Mouse (Mus musculus): Measurements from ENCODE around the gene Mapk8ip3. TPM values are rescaled to one million over a fixed set of nuclear protein-coding genes. Genes with fewer than 3 reads are reported as not detected.

Mapk8ip3 gene
- total RNA-seq, 2 experiments from 2014 or later = 409 to 411 TPM

DNA sequence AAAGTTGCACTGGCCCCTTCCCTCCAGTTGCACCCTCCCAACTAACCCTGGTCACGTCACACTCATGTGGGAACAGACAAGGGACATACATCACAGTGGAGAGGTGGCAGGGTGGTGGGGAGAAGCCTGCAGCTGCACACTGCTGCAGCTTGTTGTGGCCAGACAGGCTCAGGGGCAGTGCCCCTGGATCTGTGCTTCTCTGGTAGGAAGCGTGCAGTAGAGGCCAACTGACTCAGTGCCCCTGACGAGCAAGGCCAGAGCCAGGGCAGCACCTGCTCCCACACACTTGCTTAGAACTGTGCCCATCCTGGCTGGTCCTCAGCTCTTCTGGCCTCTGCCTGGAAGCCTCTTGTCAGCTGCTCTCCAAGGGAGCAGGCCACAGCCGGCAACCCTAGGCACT lies 39.2 kb downstream of the Mapk8ip3 start:
- Histone ChIP-seq H3K27ac (peak overlapping the region; percentile 94; the same call in 1 of the 2 replicates), H3K4me3 (peak overlapping the region; percentile 96; the same call in 1 of the 2 replicates)
- DNase-seq (ENCODE audit: low spot score in 2 of 2) = no peak
- TF ChIP-seq CTCF (conservative IDR thresholded peaks at IDR 0.05) = no peak

DNA sequence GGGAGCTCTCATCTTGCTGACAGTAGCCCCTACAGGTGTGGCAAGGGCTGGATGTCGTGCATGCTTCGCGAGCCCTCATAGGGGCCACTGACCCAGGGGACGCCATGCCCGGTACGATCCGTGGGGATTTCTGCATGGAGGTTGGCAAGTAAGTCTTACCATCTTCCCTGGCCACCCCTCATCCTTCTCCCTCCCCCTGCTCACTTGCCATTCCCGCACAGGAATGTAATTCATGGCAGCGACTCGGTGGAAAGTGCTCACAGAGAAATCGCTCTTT lies 39.8 kb downstream of the Mapk8ip3 start:
- DNase-seq (ENCODE audit: low spot score in 2 of 2) = no peak
- H3K27ac ChIP-seq = peak overlapping the region; percentile 94
- no peak for TF ChIP-seq CTCF (conservative IDR thresholded peaks at IDR 0.05)
- H3K4me3 ChIP-seq = peak overlapping the region; percentile 96

DNA sequence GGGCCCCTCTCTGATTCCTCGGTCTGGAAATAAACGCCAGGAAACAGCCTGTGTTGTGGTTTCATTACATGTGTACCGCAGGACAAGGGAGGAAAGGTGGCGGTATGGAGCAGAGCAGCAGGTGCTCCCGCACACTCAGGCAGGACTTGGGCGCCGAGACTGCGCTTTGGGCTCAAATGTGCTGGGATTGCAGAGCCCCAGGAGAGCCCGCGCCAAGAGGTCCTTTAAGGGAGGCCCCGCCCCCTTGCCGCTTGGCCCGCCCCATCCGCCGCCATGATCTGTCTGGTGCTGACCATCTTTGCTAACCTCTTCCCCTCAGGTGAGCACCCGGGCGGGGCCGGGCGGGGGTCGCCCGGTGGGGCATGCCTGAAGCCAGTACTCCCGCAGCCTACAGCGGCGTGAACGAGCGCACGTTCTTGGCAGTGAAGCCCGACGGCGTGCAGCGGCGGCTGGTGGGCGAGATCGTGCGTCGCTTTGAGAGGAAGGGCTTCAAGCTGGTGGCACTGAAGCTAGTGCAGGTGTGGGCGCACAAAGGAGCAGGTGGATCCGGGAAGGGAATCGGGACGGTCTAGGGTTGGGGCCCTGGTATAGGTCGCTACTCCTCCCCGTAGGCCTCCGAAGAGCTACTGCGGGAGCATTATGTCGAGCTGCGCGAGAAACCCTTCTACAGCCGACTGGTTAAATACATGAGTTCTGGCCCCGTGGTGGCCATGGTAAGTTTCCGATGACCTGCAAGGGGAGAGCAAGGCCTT lies 40.4 kb downstream of the Mapk8ip3 start, which contains the start of gene Nme3:
Gene Nme3, plus strand, starts transcription at position 260 of the 752 bp plus-strand sequence.
- DNase-seq (ENCODE audit: low spot score in 2 of 2) = peak; percentile 60 to 72
- Histone ChIP-seq H3K27ac (peak within 1 kb of the TSS; percentile 94), H3K4me3 (peak within 1 kb of the TSS; percentile 96)
- TF ChIP-seq CTCF (conservative IDR thresholded peaks at IDR 0.05) = peak; percentile 35

DNA sequence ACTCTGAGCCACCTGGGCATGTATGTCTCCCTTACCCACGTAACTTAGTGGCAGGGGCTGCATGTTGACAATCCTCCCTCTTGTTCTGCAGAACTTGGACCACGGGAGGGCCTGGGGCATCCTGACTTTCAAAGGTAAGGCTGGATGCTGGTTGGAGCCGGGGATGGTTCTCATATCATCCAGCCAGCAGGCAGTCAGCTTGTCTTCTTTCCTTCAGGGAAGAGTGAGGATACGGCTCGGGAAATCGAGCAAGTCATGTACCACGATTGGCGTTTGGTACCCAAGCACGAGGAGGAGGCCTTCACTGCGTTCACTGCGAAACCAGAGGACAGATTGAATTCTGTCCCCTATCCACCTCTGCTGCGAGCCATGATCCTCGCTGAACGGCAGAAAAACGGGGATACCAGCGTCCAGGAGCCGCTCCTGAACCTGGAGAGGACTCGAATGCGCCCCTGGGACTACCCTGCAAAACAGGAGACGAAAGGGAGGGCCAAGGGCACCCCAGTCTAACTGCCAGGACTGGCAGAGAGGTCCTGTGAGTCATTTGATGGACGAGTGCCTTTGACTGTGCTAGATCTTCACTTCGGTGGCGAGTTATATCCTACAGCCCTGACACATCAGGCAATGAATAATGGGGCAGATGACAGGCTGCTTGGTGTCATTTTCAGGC lies 41.1 kb downstream of the Mapk8ip3 start:
- Histone ChIP-seq H3K27ac (peak overlapping the region; percentile 94), H3K4me3 (peak overlapping the region; percentile 96)
- no peak for TF ChIP-seq CTCF (conservative IDR thresholded peaks at IDR 0.05)
- DNase-seq (ENCODE audit: low spot score in 2 of 2) = no peak

DNA sequence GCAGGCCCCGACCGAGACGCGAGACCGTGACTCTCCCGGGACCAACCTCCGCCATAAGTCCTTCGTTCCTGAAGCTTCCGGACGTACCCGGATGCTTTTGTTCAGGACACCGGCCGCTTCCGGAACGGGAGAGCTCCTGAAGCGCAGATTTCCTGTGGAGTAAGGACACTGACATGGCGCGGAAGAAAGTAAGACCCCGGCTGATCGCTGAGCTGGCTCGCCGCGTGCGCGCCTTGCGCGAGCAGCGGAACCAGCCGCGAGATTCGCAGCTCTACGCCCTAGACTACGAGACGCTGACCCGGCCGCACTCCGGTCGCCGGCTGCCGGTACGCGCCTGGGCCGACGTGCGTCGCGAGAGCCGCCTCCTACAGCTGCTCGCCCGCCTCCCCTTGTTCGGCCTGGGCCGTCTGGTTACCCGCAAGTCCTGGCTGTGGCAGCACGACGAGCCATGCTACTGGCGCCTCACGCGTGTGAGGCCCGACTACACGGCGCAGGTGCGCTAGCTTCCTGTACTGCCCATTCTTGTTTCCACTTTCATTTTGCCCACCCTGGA lies 41.7 kb downstream of the Mapk8ip3 start, which contains the start of the genes Eme2 and Mrps34:
Gene Eme2, minus strand, starts transcription at position 93 of the 553 bp plus-strand sequence.
Gene Mrps34, plus strand, starts transcription at position 122 of the 553 bp plus-strand sequence.
- TF ChIP-seq CTCF (conservative IDR thresholded peaks at IDR 0.05) = no peak
- peak; percentile 81 to 87 for DNase-seq (ENCODE audit: low spot score in 2 of 2)
- Histone ChIP-seq H3K27ac (peak within 1 kb of the TSS; percentile 94), H3K4me3 (peak within 1 kb of the TSS; percentile 96)

DNA sequence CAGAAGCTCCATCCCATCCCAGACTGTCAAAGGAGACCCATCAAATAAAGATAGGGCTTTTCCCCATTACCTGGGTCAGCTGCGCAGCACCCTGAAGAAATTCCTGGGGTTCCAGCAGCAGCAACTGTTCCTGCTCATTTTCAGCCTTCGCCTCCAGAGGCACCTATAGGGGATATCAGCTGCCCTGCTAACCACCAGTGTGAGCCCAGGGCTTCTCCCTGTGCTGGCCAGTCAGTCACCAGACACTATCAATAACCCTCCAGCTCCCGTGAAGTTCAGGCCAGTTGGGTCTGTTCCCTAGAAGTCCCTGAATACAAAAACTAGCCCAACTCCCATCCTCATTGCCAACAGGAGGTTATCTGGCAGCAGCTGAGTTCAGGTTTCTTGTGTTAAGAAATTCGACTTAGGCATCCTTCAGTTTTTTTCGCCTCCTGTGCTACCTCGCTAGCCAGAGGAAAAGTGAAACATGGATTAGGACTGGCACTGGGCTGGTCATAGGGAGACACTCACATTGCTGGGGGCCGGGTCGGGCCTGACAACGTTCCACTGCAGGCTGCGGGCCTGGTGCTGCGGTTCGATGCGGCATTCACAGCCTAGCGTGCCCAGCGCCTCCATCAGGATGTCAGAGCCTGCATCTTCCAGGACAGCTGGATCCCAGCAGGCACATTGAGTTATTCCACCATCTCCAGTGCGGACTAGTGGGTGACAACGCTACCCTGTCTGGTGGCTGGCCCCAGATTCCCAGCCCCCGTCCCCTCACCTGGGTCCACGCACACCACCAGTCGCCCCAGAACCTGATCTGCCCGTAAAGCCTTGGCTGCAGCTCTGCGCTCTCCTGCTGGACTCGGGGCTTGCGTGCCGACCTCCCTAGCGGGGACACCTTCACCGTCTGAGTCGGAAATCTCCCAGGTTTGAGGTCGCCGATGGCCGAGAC lies 42.4 kb downstream of the Mapk8ip3 start:
- Histone ChIP-seq H3K4me3 (peak overlapping the region; percentile 96), H3K27ac (peak overlapping the region; percentile 94)
- TF ChIP-seq CTCF (conservative IDR thresholded peaks at IDR 0.05) = no peak
- no peak for DNase-seq (ENCODE audit: low spot score in 2 of 2)

DNA sequence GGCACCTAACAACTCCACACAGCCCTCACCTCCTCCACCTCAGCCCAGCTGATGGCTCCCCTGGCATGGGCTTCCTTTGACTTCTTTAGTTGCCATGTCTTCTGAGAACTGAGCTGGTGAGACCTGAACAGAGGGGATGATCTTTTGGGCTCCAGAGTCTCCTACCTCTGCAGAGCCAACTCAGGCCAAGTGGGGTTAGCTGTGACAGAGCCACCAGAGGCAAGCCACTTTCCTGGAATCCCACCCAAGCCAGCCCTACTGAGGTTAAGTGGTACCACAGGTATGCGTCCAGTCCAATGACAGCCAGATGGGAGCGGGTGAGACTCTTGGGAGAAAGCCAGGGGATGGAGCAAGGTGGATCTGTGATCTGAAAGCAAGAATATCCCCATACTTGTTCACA lies 43.5 kb downstream of the Mapk8ip3 start:
- H3K4me3 ChIP-seq = no peak overlapping the region
- no peak for DNase-seq (ENCODE audit: low spot score in 2 of 2)
- no peak for TF ChIP-seq CTCF (conservative IDR thresholded peaks at IDR 0.05)
- no peak overlapping the region for H3K27ac ChIP-seq

DNA sequence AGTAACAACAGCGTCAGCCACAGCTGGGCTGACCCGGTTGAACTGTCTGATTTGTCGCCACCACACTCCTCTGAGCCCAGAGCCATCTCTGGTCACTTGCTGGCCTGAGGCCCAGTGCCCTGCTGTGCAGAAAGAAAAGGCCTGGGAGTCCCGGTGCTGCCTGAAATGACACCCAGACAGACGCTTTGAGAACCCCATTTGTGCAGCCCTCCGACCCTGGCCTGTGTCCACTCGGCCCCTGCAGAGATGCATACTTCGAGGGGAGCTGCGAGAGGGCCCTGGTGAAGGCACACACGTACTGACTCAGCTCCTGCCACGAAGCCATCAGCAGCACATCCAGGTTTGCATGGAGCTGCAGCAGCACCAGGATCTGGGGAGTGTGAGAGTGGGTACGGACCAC lies 44.0 kb downstream of the Mapk8ip3 start:
- DNase-seq (ENCODE audit: low spot score in 2 of 2) = no peak
- H3K4me3 ChIP-seq = no peak overlapping the region
- no peak overlapping the region for H3K27ac ChIP-seq
- no peak for TF ChIP-seq CTCF (conservative IDR thresholded peaks at IDR 0.05)

DNA sequence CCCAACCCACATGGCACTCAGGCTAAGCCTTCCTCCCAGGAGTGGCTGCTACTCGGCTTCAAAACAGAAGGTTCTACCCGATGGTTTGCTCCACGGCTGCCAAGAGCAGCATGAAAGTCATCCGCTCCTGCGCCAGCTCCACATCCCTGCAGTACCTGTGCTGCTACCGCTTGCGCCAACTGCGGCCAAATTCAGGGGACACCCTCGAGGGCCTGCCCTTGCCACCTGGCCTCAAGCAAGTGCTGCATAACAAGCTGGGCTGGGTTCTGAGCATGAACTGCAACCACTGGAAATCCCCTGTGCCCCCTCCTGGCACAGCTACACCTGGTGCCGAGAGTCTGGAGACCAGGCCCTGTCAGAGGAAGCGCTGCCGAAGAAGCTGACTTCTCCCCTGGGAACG lies 45.5 kb downstream of the Mapk8ip3 start:
- no peak for TF ChIP-seq CTCF (conservative IDR thresholded peaks at IDR 0.05)
- Histone ChIP-seq H3K27ac (peak overlapping the region; percentile 48; the same call in 1 of the 2 replicates), H3K4me3 (no peak overlapping the region)
- DNase-seq (ENCODE audit: low spot score in 2 of 2) = no peak

DNA sequence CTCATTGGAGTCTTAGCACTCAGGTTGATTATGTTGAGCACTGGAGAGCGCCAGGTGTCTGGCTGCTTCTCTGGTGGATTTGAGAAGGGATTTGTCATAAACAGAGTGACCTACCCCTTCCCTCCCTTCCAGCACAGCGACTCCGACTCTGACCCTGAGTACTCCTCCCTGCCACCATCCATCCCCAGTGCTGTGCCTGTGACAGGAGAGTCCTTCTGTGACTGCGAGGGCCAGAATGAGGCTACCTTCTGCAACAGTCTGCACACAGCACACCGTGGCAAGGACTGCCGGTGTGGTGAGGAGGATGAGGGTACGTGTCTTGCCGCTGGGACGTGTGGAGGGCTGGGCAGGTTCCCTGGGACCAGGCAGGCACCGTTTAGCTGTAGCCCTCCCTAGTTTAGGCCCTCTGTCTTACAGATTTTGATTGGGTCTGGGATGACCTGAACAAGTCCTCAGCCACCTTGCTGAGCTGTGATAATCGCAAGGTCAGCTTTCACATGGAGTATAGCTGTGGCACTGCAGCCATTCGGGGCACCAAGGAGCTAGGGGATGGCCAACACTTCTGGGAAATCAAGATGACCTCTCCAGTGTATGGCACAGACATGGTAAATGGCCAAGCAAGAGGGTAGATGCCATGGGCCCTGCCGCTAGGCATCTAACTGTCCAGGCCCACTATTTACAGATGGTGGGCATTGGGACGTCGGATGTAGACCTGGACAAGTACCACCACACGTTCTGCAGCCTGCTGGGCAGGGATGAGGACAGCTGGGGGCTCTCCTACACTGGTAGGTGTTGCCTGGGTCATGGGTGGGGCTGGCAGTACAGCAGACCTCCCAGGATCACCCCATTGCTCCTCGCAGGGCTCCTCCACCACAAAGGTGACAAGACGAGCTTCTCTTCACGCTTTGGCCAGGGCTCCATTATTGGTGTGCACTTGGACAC lies 46.4 kb downstream of the Mapk8ip3 start:
- Histone ChIP-seq H3K4me3 (no peak overlapping the region), H3K27ac (no peak overlapping the region; the same call in 1 of the 2 replicates)
- no peak for TF ChIP-seq CTCF (conservative IDR thresholded peaks at IDR 0.05)
- no peak for DNase-seq (ENCODE audit: low spot score in 2 of 2)

DNA sequence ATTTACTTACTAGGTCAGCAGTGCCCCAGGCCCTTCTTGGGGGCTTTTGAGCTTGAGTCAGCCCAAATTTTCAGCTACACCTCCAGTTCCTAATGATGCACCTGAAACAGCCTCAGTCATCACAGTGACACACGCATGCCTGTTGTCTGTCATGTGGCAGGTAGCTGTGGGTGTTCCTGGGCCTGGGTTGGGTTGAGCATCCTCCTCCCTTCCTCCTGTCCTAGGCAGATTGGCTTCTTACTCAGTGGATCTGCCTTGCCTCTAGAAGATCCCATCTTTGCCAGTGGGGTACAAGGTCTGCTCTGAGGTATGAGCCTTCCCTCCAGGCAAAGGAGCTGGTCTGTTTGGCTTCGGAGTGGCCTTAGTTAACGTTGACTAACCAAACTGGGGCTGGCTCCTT lies 47.9 kb downstream of the Mapk8ip3 start:
- Histone ChIP-seq H3K27ac (no peak overlapping the region), H3K4me3 (no peak overlapping the region)
- no peak for DNase-seq (ENCODE audit: low spot score in 2 of 2)
- no peak for TF ChIP-seq CTCF (conservative IDR thresholded peaks at IDR 0.05)
